Mouse (Mus musculus) heart, adult 2 months (tissue): ENCODE measurements around the gene Exosc7. TPM values are rescaled to one million over a fixed set of nuclear protein-coding genes. Genes with fewer than 3 reads are reported as not detected.

Experiments
- DNase-seq, 2 experiments: peaks; one replicate each; pipeline ENCODE4 v3.0.0; 2021
- H3K27ac ChIP-seq: fragments of 200-600 bp; 2 replicates; pipeline ENCODE4 v1.8.1; 2022
- H3K27me3 ChIP-seq: fragments of 200-500 bp; 2 replicates; pipeline ENCODE4 v1.6.1; 2012; ENCODE audit warnings: mild to moderate bottlenecking, low read length, inconsistent platforms, mixed read lengths; ENCODE audit not compliant: control insufficient read depth, insufficient read depth
- H3K36me3 ChIP-seq: fragments of 200-500 bp; 2 replicates; pipeline ENCODE4 v1.6.1; 2012; ENCODE audit warnings: low read length, inconsistent platforms; ENCODE audit not compliant: control insufficient read depth, insufficient read depth
- H3K4me1 ChIP-seq: fragments of 200-500 bp; 2 replicates; pipeline ENCODE4 v1.6.1; 2011; ENCODE audit warnings: low read length; ENCODE audit not compliant: control insufficient read depth, insufficient read depth
- H3K4me3 ChIP-seq: fragments of 200-600 bp; 2 replicates; pipeline ENCODE4 v1.8.1; 2022
- H3K79me2 ChIP-seq: fragments of 200-500 bp; replicated peaks from 2 replicates; pipeline ENCODE4 v1.6.1; 2012; ENCODE audit warnings: mild to moderate bottlenecking, inconsistent platforms, low read length, moderate library complexity, mixed read lengths; ENCODE audit not compliant: control insufficient read depth, insufficient read depth
- H3K9ac ChIP-seq: fragments of 200-500 bp; 2 replicates; pipeline ENCODE4 v1.6.1; 2012; ENCODE audit warnings: low read depth, mild to moderate bottlenecking, control low read depth, inconsistent platforms, low read length, mixed read lengths
- CTCF ChIP-seq: fragments of 200-600 bp; IDR thresholded peaks from 2 replicates; pipeline ENCODE4 v1.8.1; 2022; ENCODE audit warnings: antibody characterized with exemption, mild to moderate bottlenecking, moderate library complexity
- EP300 ChIP-seq: fragments of 200-500 bp; IDR thresholded peaks from 2 replicates; pipeline ENCODE4 v1.6.1; 2011; ENCODE audit warnings: low read depth, low read length, control low read depth; ENCODE audit not compliant: insufficient read depth
- POLR2A ChIP-seq: fragments of 200-500 bp; IDR thresholded peaks from 2 replicates; pipeline ENCODE4 v1.6.1; 2011; ENCODE audit warnings: mild to moderate bottlenecking, low read depth, low read length, control low read depth; ENCODE audit not compliant: insufficient read depth
- WGBS: fragments of 180-500 bp; shearing (Covaris S2); methylation state at CpG from one replicate; pipeline ENCODE4 v1.1.7; 2018; 5-methylcytosine and 5-hydroxymethylcytosine counted together
- intact Hi-C: fragments of 180-260 bp; cut with DNase I; formaldehyde crosslinking; loops from one replicate; pipeline ENCODE4 v1.15.1; 2025
- polyA plus RNA-seq: library from polyadenylated mRNA; depleted of rRNA; stranded (reverse); fragments of >200 nt; gene quantifications from 2 replicates; pipeline ENCODE4 v1.2.3, GENCODE M21; 2012
- total RNA-seq, 2 experiments: library from RNA; stranded (reverse); gene quantifications; 2 replicates each; pipeline ENCODE4 v1.2.3; 2021

Gene Exosc7
- total and polyA plus RNA-seq, 3 experiments: 19.8 to 27.9 (median 26.7) TPM

DNA sequence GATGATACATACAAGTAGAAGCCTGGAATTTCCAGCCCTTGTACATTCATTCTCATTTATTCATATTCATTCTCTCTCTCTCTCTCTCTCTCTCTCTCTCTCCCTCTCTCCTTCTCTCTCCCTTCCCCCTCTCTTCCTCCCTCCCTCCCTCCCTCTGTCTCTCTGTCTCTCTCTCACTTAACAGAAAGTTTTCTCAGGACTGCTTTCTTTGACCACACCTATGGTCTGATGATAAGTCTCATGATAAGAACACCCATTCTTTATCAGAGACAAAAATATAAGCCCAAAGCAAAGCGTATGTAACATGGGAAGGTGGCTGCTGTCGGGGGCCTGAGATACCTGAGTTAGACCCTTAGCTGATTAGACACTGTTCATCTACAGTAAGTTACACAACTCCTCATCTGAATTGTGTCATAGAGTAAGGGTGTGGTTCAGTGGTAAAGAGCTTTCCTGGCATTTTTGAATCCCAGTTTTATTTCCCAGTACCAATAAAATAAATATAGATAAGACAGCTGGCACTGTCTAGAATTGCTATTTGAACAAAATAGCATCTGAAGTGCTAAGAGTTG is 11.5 kb downstream of the Exosc7 start:
- no peak for TF ChIP-seq POLR2A
- no peak for TF ChIP-seq CTCF
- no peak for TF ChIP-seq EP300
- Histone ChIP-seq H3K4me1 (no peaks in the 10 kb centered on the region; the same call in 1 of the 2 replicates), H3K4me3 (no peak overlapping the region), H3K36me3 (no peaks in the 10 kb centered on the region; the same call in 1 of the 2 replicates), H3K27me3 (no peaks in the 10 kb centered on the region), H3K9ac (no peak overlapping the region), H3K79me2 (no peaks in the 10 kb centered on the region), H3K27ac (no peak overlapping the region)
- WGBS: 86% methylated on average over 2 of the region's 2 CpGs
- no peak for DNase-seq
- intact Hi-C loops: no loop called here

DNA sequence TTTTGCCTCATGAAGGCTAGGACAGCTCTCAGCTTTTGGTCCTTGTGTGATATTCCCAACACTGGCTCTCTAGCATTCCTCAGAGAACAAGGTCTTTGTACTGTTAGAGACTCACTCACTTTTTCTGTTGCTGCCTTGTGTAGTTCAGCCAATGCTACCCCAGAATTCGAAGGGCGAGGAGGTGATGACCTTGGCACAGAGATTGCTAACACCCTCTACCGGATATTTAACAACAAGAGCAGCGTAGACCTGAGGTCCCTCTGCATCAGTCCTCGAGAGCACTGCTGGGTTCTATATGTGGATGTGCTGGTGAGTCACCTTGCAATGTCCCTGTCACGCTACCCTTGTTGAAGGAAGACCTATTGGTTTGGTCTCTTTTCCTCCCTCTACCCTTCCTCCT is 14.6 kb downstream of the Exosc7 start:
- Histone ChIP-seq H3K27ac (no peak overlapping the region), H3K9ac (no peak overlapping the region), H3K27me3 (no peaks in the 10 kb centered on the region), H3K36me3 (no peaks in the 10 kb centered on the region), H3K79me2 (no peaks in the 10 kb centered on the region), H3K4me1 (no peaks in the 10 kb centered on the region; the same call in 1 of the 2 replicates), H3K4me3 (no peak overlapping the region)
- 94% methylated on average over 6 of the region's 6 CpGs for WGBS
- intact Hi-C loops: no loop called here
- no peak for DNase-seq
- TF ChIP-seq EP300: no peak
- no peak for TF ChIP-seq CTCF
- no peak for TF ChIP-seq POLR2A

DNA sequence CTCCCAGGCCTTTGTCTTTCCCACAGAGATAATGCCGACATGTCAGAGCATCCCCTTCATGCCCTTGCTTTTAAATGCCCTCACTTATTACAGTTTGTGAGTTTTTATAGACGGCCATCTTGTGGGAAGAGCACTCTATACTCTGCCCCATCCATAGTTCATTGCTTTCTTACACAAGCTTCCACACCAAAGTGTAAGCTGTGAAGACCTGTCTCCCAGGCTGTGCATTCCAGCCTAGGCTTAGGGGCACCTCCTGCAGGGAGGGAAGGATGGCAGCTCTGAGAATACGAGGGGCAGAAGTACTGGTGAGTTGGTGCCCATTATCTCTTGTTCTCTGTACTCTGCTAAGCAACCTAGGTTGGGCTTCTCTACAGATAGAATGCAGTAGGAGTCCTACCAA is 20.0 kb downstream of the Exosc7 start:
- TF ChIP-seq EP300: no peak
- no peak for TF ChIP-seq CTCF
- no peak for TF ChIP-seq POLR2A
- WGBS: 94% methylated on average over 3 of the region's 3 CpGs
- no peak overlapping the region for H3K27ac ChIP-seq
- H3K4me1 ChIP-seq: peaks cover 4% of the 10 kb centered on the region
- H3K27me3 ChIP-seq: no peaks in the 10 kb centered on the region
- H3K36me3 ChIP-seq: no peaks in the 10 kb centered on the region
- DNase-seq: no peak
- no peak overlapping the region for H3K9ac ChIP-seq
- no peaks in the 10 kb centered on the region for H3K79me2 ChIP-seq
- intact Hi-C loops: no loop called here
- H3K4me3 ChIP-seq: no peak overlapping the region

DNA sequence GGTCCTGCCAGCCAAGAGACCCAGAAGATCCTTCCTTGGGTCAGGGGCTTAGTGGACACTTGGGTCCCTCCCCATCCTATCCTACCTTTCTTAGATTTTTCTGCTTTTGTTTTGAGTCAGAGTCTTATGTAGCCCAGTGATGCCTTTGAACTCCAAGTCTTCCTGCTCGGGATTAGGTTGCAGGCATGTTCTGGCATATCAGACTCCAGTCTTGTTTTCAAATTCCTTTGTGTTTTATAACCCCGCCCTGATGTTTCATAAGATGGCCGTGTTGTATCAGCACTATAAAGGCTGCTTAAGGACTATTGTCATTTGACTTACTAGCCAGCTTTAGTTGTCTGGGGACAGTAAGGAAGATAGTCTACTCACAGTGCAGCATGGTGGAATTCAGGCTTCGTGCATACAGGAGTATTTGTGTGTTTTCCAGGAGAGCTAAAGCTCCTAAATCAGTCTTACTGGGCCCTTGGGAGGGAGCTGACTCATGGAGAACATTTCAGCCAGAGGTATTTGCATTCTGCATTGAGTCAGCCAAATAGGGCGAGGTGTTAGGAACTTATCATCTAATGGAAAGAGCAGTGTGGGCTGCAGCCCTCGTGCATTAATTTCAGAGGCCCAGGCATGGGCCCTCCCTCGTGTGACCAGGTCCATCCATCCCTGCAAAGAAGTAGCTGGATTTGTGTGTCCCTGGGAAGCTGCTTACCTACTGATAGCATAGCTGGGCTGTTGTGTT is 24.1 kb downstream of the Exosc7 start:
- Histone ChIP-seq H3K79me2 (no peaks in the 10 kb centered on the region), H3K4me1 (peaks cover 20% of the 10 kb centered on the region), H3K27ac (peak overlapping the region; percentile 36; the same call in 1 of the 2 replicates), H3K4me3 (no peak overlapping the region), H3K36me3 (peaks cover 5% of the 10 kb centered on the region; the same call in 1 of the 2 replicates), H3K27me3 (no peaks in the 10 kb centered on the region), H3K9ac (no peak overlapping the region)
- TF ChIP-seq EP300 (no peak), CTCF (no peak), POLR2A (no peak)
- WGBS: 48% methylated on average over 7 of the region's 7 CpGs
- intact Hi-C loops: no loop called here
- DNase-seq: peak in 1 of 2 experiments; percentile 49

DNA sequence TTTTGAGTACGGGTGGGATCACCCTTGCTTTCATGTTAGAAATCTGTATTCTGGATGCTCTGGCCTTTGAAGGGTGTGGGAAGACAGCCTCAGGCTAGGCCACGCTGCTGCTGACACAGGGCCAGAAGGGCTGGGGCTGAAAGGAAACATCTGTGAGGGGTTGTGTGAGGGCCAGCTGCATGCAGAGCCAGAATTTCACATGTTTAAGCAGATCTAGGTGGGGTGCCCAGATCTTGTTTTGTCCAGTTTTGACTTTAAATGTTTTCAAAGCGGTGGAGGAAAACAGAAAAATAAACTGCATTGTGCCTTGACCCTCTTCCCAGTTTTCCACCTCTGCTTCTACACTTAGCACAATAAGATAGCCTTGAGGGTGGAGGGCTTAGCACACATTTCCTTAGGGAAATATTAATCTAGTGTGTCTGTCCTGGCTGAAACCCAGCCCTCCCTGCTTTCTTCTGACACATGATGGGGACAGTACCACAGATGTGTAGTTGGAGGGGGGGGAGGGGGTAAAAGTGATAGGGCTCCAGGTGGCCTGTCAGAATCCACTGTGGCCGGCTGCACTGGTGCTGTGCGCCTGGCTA is 26.0 kb downstream of the Exosc7 start:
- Histone ChIP-seq H3K27me3 (no peaks in the 10 kb centered on the region), H3K4me1 (peaks cover 20% of the 10 kb centered on the region), H3K36me3 (peaks cover 5% of the 10 kb centered on the region; the same call in 1 of the 2 replicates), H3K79me2 (no peaks in the 10 kb centered on the region), H3K27ac (peak overlapping the region; percentile 79), H3K4me3 (no peak overlapping the region), H3K9ac (no peak overlapping the region)
- DNase-seq: peak; percentile 84 to 85
- WGBS: 34% methylated on average over 5 of the region's 5 CpGs
- intact Hi-C loops: no loop called here
- TF ChIP-seq EP300 (peak; percentile 80), CTCF (no peak)
